Mouse (Mus musculus) forebrain, embryonic 12.5 days (tissue): ENCODE measurements around the gene Tnk1. TPM values are rescaled to one million over a fixed set of nuclear protein-coding genes. Genes with fewer than 3 reads are reported as not detected.

Experiments used
- ATAC-seq: fragments of 200-750 bp; cut with Nextera tagmentation; 2 replicates; pipeline ENCODE4 v1.8.0; 2017; ENCODE audit warnings: moderate TSS enrichment; ENCODE audit not compliant: low FRiP score
- H3K27ac ChIP-seq: fragments of 300-500 bp; sonication (generic); 2 replicates; pipeline ENCODE4 v1.5.1; 2016; ENCODE audit warnings: mild to moderate bottlenecking
- H3K27me3 ChIP-seq: fragments of 300-500 bp; sonication (generic); 2 replicates; pipeline ENCODE4 v1.6.1; 2016; ENCODE audit warnings: mild to moderate bottlenecking
- H3K36me3 ChIP-seq: fragments of 300-500 bp; sonication (generic); replicated peaks from 2 replicates; pipeline ENCODE4 v1.6.1; 2016; ENCODE audit warnings: mild to moderate bottlenecking
- H3K4me1 ChIP-seq: fragments of 300-500 bp; sonication (generic); 2 replicates; pipeline ENCODE4 v1.6.1; 2016
- H3K4me2 ChIP-seq: fragments of 300-500 bp; sonication (generic); 2 replicates; pipeline ENCODE4 v1.6.1; 2016; ENCODE audit warnings: mild to moderate bottlenecking, moderate library complexity
- H3K4me3 ChIP-seq: fragments of 300-500 bp; sonication (generic); replicated peaks from 2 replicates; pipeline ENCODE4 v1.5.1; 2016; ENCODE audit warnings: mild to moderate bottlenecking
- H3K9ac ChIP-seq: fragments of 300-500 bp; sonication (generic); 2 replicates; pipeline ENCODE4 v1.6.1; 2016; ENCODE audit warnings: mild to moderate bottlenecking
- H3K9me3 ChIP-seq: fragments of 300-500 bp; sonication (generic); 2 replicates; pipeline ENCODE4 v1.6.1; 2016
- WGBS: fragments of 180-500 bp; shearing (Covaris S2); methylation state at CpG from one replicate; pipeline ENCODE4 v1.1.7; 2016; 5-methylcytosine and 5-hydroxymethylcytosine counted together
- polyA plus RNA-seq: library from polyadenylated mRNA; unstranded; fragments of >200 nt; fragmentation: Nextera tagmentation; extraction: Ambion mirVana; gene quantifications from 2 replicates; pipeline ENCODE4 v1.2.1, GENCODE M21; 2016

The Tnk1 gene
- polyA plus RNA-seq, 1 experiment from 2014 or later, result 0.60 TPM

DNA sequence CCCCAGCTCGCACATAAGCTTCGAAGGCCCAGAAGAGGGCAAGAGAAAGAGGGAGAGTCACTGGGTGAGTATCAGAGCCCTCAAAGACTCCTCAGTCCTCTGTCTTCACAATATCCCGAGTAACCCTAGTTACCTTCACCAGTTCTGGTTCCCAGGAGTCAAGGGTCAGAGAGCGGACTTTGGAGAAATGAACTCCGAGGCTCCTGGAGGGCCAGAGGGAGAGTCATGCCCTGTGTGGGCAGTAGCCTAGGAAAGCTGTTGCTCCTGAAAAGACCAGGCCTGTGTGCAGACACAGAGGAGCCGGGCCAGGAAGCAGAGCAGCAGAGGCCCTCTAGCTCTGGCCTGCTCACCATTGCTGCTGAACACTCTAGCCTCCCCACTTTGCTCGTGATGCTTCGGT lies 26.1 kb upstream of the Tnk1 start:
- Histone ChIP-seq H3K27ac (no peak overlapping the region), H3K36me3 (no peaks in the 10 kb centered on the region), H3K4me1 (peaks cover 23% of the 10 kb centered on the region), H3K9me3 (no peaks in the 10 kb centered on the region), H3K27me3 (peaks cover 26% of the 10 kb centered on the region), H3K9ac (no peak overlapping the region), H3K4me2 (no peak overlapping the region), H3K4me3 (no peak overlapping the region)
- 83% methylated on average over 8 of the region's 8 CpGs for WGBS
- ATAC-seq, result no peak

DNA sequence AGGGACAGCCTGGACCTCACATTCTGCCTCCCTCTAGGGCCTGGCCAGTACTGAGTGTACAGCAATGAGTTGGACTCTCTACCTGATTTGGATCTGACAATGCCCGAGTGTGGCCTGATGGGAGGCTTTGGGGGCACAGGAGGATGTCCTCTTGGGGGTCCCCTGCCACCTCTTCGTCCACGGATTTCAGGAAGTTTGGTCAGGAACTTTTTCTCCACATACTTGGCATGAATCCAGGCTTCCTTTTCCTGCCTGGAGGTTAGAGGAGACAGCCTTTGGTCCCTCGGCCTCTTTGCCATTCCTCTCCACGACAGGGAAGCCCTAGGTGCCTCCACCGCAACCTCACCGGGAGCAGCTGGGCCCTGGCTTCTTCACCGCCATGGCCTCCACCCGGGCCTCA lies 25.7 kb upstream of the Tnk1 start:
- Histone ChIP-seq H3K9me3 (no peaks in the 10 kb centered on the region), H3K4me3 (no peak overlapping the region), H3K9ac (no peak overlapping the region), H3K27me3 (peaks cover 30% of the 10 kb centered on the region), H3K4me2 (no peak overlapping the region), H3K27ac (no peak overlapping the region), H3K36me3 (no peaks in the 10 kb centered on the region), H3K4me1 (peaks cover 27% of the 10 kb centered on the region)
- WGBS, result 90% methylated on average over 9 of the region's 9 CpGs
- no peak for ATAC-seq

GRCm38 (mm10) chr11:69883527-69884151 lies 25.1 kb upstream of the Tnk1 start:
- no peak overlapping the region for H3K9ac ChIP-seq
- 93% methylated on average over 8 of the region's 8 CpGs for WGBS
- no peak overlapping the region for H3K4me3 ChIP-seq
- no peak for ATAC-seq
- peaks cover 31% of the 10 kb centered on the region for H3K27me3 ChIP-seq
- H3K27ac ChIP-seq, result no peak overlapping the region
- no peaks in the 10 kb centered on the region for H3K9me3 ChIP-seq
- no peak overlapping the region for H3K4me2 ChIP-seq
- H3K36me3 ChIP-seq, result no peaks in the 10 kb centered on the region
- peaks cover 28% of the 10 kb centered on the region for H3K4me1 ChIP-seq

DNA sequence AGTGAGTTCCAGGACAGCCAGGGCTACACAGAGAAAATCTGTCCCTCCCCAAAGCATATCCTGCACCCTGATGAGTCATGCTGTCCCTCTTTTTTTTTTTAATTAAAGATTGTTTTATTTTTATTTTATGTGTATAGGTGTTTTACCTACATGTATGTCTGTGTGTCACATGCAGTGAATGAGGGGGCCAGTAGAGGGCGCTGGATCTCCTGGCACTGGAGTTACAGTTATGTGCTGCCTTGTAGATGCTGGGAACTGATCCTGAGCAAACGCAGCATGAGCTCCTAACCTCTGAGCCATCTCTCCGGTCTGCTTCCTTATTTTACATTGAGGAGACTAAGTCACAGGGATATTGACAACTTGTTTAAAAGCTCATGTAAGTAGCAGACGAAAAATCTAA lies 24.5 kb upstream of the Tnk1 start:
- Histone ChIP-seq H3K4me3 (no peak overlapping the region), H3K36me3 (no peaks in the 10 kb centered on the region), H3K4me1 (peaks cover 28% of the 10 kb centered on the region), H3K27ac (no peak overlapping the region), H3K4me2 (no peak overlapping the region), H3K9ac (no peak overlapping the region), H3K27me3 (peaks cover 31% of the 10 kb centered on the region), H3K9me3 (no peaks in the 10 kb centered on the region)
- no peak for ATAC-seq
- 63% methylated on average over 4 of the region's 4 CpGs for WGBS

DNA sequence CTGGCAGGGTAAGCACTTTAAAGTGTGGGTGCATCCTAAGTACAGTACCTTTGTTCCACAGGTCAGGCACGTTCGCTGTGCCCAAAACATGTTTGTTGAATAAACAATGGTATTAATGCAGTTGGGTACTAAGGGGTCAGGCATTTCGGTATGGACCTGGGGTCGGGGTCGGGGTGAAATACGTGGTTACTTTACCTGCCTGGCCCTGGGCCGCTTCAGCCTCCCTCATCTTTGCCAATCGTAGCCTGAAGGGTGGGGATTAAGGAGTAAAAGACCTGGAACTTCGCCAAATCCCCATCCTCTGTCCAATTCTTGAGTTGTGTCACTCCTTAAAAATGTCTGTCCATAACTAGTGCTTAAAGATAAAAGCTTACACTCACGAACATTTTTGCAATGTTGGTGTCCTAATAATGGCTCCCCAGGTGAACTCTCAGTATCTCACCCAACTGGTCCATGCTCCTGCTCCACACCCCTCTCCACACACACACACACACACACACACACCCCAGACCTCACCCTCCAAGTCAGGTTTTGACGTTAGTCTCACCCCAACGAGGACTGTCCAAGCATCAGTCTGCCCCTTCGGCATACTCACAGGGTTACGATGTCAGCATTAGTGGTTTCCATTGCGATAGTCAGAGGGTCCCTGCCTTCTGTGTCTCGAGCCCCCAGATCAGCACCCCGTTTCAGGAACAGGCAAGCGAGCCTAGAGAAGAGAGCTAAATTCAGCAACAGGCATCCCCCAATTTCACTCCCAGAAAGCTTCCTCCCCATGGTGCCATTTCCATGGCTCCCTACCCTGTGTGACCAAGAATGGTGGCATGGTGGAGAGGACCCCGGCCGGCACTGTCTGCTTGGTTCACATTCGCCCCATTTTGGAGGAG lies 23.5 kb upstream of the Tnk1 start:
- Histone ChIP-seq H3K4me2 (peak overlapping the region; percentile 69), H3K36me3 (no peaks in the 10 kb centered on the region), H3K9me3 (no peaks in the 10 kb centered on the region), H3K4me1 (peaks cover 34% of the 10 kb centered on the region), H3K4me3 (peak overlapping the region; percentile 43), H3K9ac (peak overlapping the region; percentile 48; the same call in 1 of the 2 replicates), H3K27me3 (peaks cover 31% of the 10 kb centered on the region), H3K27ac (no peak overlapping the region)
- no peak for ATAC-seq
- 55% methylated on average over 21 of the region's 21 CpGs for WGBS

DNA sequence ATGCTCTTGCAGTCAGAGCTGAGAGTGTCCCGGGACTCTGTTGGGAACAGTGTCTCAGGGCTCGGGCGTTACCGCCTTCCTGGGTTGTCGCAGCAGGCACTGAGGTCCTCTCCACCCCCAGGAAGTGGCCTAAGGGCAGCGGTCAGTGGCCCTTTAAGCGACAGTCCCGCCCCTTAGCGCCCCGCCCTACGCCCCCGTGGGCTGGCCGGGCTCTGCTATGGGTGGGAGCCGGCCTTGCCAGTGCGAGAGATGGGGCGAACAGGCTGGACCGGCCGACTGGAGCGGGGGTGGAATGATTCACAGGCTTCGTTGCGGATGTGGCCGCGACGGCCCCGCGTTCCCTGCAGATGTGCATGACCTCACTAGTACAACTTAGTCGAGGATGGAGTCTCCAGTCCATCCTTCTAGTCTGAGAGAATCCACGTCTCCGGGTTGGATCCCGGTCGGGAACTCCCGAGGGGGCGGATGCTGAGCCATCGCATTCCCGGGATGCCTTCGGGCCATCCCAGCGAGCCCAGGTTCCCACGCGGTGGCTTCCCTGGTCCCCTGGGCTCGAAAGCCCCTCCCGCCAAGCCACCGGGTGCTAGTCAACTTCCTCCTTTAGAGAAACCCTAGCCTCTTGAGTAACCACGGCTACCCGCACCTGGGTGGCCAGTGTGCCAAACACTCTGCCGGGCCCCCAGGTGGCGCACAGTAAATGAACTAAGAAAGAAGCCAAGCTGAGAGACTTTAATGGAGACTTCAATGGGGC lies 22.5 kb upstream of the Tnk1 start, which contains the start of gene Kctd11:
Kctd11 (minus strand) TSS at position 554 of the 751 bp plus-strand sequence.
- H3K27me3 ChIP-seq, result peaks cover 31% of the 10 kb centered on the region
- peak within 1 kb of the TSS; percentile 48 for H3K9ac ChIP-seq
- H3K27ac ChIP-seq, result peak within 1 kb of the TSS; percentile 56

DNA sequence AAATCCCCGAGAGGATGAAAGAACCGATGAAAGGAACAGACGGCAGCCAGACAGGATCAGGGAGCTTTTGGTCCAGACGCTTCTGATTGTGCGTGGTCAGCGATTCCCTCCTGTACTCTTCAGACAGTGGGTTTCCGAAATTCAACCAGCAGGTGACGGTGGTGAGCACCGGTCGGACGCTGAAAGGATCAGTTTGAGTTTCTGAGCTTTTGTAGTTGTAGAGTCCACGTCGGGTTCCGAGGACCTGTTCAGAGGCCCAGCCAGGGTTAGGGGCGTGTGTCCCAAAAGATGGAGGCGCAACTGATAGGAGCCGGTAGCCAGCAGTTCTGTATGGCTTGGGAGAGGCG lies 21.9 kb upstream of the Tnk1 start:
- Histone ChIP-seq H3K4me3 (peak overlapping the region; percentile 43), H3K36me3 (no peaks in the 10 kb centered on the region), H3K4me2 (peak overlapping the region; percentile 69), H3K9me3 (no peaks in the 10 kb centered on the region), H3K27me3 (peaks cover 31% of the 10 kb centered on the region), H3K9ac (peak overlapping the region; percentile 48), H3K27ac (peak overlapping the region; percentile 56; the same call in 1 of the 2 replicates), H3K4me1 (peaks cover 36% of the 10 kb centered on the region)
- peak; percentile 7; the same call in 1 of the 2 replicates for ATAC-seq
- under 1% methylated on average over 18 of the region's 18 CpGs for WGBS

More for the DNA sequence above, 22.5 kb upstream of the Tnk1 start, which contains the start of gene Kctd11:
- WGBS, result under 1% methylated on average over 46 of the region's 46 CpGs
- peak; percentile 69 for ATAC-seq
- Histone ChIP-seq H3K4me3 (peak within 1 kb of the TSS; percentile 43), H3K4me1 (peaks cover 36% of the 10 kb centered on the region), H3K4me2 (peak within 1 kb of the TSS; percentile 69), H3K9me3 (no peaks in the 10 kb centered on the region), H3K36me3 (no peaks in the 10 kb centered on the region)

DNA sequence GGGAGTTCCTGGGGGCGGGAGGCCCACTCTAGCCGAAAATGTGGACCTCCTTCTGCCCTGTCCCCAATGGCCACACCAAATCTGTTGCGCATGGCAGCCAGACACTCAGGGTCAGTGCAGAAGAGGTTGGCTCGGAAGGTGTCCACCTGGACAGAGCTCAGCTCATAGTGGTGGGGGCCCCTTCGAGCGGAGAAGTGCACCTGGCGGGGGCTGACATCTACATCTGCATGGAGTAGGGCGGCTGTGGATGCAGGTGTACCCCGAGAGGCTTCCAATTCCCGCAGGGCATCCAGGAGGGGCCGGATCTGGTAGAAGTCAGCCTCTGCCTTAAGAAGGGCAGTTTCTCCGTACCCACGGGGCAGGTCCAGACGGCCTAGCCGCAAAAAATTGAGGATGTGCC lies 21.2 kb upstream of the Tnk1 start:
- no peak overlapping the region for H3K27ac ChIP-seq
- 60% methylated on average over 15 of the region's 15 CpGs for WGBS

DNA sequence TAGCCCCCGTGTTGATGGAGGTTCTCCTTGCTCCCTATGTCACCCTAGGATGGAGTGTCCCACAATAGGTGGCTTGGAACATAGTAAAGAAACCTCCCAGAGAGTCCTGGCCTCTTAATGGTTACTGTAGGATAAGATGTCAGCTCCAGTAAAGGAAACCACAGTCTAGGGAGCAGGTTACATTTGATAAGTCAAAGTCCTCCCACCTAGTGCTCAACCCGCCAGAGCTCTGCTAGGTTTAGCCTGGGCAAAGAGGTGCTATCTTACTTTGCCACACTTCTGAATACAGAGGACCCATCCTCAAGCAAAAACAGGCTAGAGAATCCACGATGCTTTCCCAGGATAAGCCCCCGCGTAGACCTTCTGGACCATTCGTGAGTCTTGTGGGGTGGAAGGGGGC lies 20.4 kb upstream of the Tnk1 start:
- Histone ChIP-seq H3K4me2 (no peak overlapping the region), H3K9ac (no peak overlapping the region), H3K36me3 (no peaks in the 10 kb centered on the region), H3K27me3 (peaks cover 31% of the 10 kb centered on the region), H3K27ac (no peak overlapping the region), H3K4me3 (no peak overlapping the region), H3K9me3 (no peaks in the 10 kb centered on the region), H3K4me1 (peaks cover 36% of the 10 kb centered on the region)
- WGBS, result 87% methylated on average over 6 of the region's 6 CpGs
- no peak for ATAC-seq

More for the DNA sequence above, 21.2 kb upstream of the Tnk1 start:
- Histone ChIP-seq H3K4me1 (peaks cover 36% of the 10 kb centered on the region), H3K4me3 (peak overlapping the region; percentile 8), H3K36me3 (no peaks in the 10 kb centered on the region), H3K9ac (no peak overlapping the region), H3K9me3 (no peaks in the 10 kb centered on the region), H3K27me3 (peaks cover 31% of the 10 kb centered on the region), H3K4me2 (peak overlapping the region; percentile 69)
- no peak for ATAC-seq

GRCm38 (mm10) chr11:69878399-69878798 lies 19.9 kb upstream of the Tnk1 start:
- no peaks in the 10 kb centered on the region for H3K36me3 ChIP-seq
- H3K27me3 ChIP-seq, result peaks cover 31% of the 10 kb centered on the region
- H3K9ac ChIP-seq, result no peak overlapping the region
- H3K4me1 ChIP-seq, result peaks cover 36% of the 10 kb centered on the region
- H3K9me3 ChIP-seq, result no peaks in the 10 kb centered on the region
- H3K4me3 ChIP-seq, result no peak overlapping the region
- whole genome bisulfite sequencing, result 82% methylated on average over 3 of the region's 3 CpGs
- no peak for ATAC-seq
- no peak overlapping the region for H3K27ac ChIP-seq
- H3K4me2 ChIP-seq, result no peak overlapping the region

DNA sequence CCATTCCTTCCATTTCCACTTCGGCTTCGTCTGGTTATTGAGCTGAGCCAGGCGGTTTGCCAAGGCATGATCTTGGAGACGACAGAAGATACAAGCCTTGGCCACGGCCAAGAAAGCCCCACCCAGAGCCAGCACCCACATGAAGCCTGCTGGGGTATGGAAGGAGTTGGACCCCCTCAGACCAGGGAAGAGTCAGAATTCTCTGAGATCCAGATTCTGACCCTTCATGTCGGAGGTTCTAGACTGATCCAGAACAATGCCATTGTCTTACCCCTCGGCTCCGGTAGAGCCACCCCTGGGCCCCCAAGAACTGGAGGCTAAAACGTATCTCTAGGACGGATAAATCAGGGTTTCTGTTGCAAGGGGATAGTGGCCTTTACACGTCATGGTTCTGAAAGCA lies 19.3 kb upstream of the Tnk1 start, which contains the start of gene Tmem95:
Tmem95 (minus strand) TSS at position 141 of the 400 bp plus-strand sequence.
- no peak for ATAC-seq
- Histone ChIP-seq H3K9ac (no peak within 1 kb of the TSS), H3K9me3 (no peaks in the 10 kb centered on the region), H3K36me3 (no peaks in the 10 kb centered on the region), H3K4me1 (peaks cover 36% of the 10 kb centered on the region), H3K27ac (no peak within 1 kb of the TSS; the same call in 1 of the 2 replicates), H3K4me3 (0 out of 2 replicates have a peak within 1 kb of the TSS, but pooled peaks have one; percentile 14), H3K27me3 (peaks cover 31% of the 10 kb centered on the region), H3K4me2 (peak within 1 kb of the TSS; percentile 44)
- WGBS, result 92% methylated on average over 11 of the region's 11 CpGs

DNA sequence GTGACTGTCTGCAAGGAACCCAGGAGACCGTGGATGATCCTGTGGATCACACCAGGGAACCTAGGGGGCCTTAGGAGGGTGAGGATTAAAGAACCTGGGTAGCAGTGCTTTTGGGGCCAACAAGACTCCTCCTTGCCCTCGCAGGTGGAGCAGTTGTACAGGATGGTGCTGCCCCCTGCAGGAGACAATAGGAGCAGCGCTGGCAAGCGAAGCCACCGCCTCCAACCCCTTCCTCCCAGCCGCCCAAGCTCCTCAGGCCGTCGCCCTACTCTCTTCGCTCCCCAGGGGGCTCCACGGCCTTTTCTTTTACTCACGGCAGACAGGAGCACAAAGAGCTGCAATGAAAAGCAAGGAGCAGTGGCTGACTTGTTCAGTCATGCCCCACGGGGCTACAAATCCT lies 18.3 kb upstream of the Tnk1 start:
- no peaks in the 10 kb centered on the region for H3K9me3 ChIP-seq
- H3K9ac ChIP-seq, result no peak overlapping the region
- peak overlapping the region; percentile 44 for H3K4me2 ChIP-seq
- H3K4me3 ChIP-seq, result 0 out of 2 replicates have a peak overlapping the region, but pooled peaks have one; percentile 14
- H3K27ac ChIP-seq, result no peak overlapping the region; the same call in 1 of the 2 replicates
- WGBS, result 2% methylated on average over 12 of the region's 12 CpGs
- ATAC-seq, result peak; percentile 21; the same call in 1 of the 2 replicates
- peaks cover 34% of the 10 kb centered on the region for H3K4me1 ChIP-seq
- peaks cover 25% of the 10 kb centered on the region for H3K27me3 ChIP-seq
- H3K36me3 ChIP-seq, result no peaks in the 10 kb centered on the region
